Mouse (Mus musculus) bone marrow macrophage, adult 2 months (primary cell): ENCODE data around the gene Tas2r108. TPM values are rescaled to one million over a fixed set of nuclear protein-coding genes. Genes with fewer than 3 reads are reported as not detected.

Experiments used
- H3K27ac ChIP-seq: 2 replicates; pipeline ENCODE4 v1.5.1; 2012; ENCODE audit warnings: low read depth, low read length; ENCODE audit not compliant: insufficient read depth
- H3K4me1 ChIP-seq: 2 replicates; pipeline ENCODE4 v1.6.1; 2012; ENCODE audit warnings: low read length; ENCODE audit not compliant: control insufficient read depth, insufficient read depth
- H3K4me3 ChIP-seq: 2 replicates; pipeline ENCODE4 v1.5.1; 2012; ENCODE audit warnings: mild to moderate bottlenecking, low read length, moderate library complexity; ENCODE audit not compliant: insufficient read depth
- CTCF ChIP-seq: IDR thresholded peaks from 2 replicates; pipeline ENCODE4 v1.5.1; 2012; ENCODE audit warnings: low read depth, mild to moderate bottlenecking, low read length, moderate library complexity
- POLR2A ChIP-seq: IDR thresholded peaks from 2 replicates; pipeline ENCODE4 v1.6.1; 2012; ENCODE audit warnings: mild to moderate bottlenecking, low read depth, low read length, borderline replicate concordance
- polyA plus RNA-seq: library from polyadenylated mRNA; stranded (reverse); fragments of >200 nt; gene quantifications from 2 replicates; pipeline ENCODE4 v1.2.4, GENCODE M21; 2012; ENCODE audit not compliant: missing spikeins, insufficient read depth, insufficient read length

Tas2r108 gene
- not detected in 2 replicates for polyA plus RNA-seq

GRCm38 (mm10) chr6:40493229-40493628 lies at the start of gene Tas2r108:
Gene Tas2r108 (plus strand): TSS chr6:40493529.
- no peak within 1 kb of the TSS for H3K27ac ChIP-seq
- no peak for TF ChIP-seq CTCF
- no peak for TF ChIP-seq POLR2A
- no peak within 1 kb of the TSS for H3K4me3 ChIP-seq
- H3K4me1 ChIP-seq = no peaks in the 10 kb centered on the region

DNA sequence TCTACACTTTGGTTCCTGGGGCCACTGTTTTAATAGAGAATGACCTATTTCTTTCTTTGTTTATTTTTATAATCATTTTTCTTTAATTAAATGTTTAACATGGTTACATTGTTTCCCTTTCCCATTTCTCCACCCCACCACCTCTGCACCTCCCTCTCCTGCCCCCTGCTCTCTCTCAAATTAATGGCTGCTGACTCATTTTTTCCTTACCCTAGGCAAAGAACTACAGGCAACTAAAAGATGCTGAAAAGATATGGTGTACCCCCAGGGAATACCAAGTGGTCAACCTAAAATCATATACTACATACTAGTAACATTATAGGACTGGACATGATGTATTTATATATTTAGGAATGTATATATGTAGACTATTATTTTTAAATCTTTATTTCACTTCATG lies 44.7 kb upstream of the Tas2r108 start:
- no peaks in the 10 kb centered on the region for H3K4me1 ChIP-seq
- no peak for TF ChIP-seq CTCF
- no peak for TF ChIP-seq POLR2A
- H3K4me3 ChIP-seq = no peak overlapping the region
- H3K27ac ChIP-seq = no peak overlapping the region

DNA sequence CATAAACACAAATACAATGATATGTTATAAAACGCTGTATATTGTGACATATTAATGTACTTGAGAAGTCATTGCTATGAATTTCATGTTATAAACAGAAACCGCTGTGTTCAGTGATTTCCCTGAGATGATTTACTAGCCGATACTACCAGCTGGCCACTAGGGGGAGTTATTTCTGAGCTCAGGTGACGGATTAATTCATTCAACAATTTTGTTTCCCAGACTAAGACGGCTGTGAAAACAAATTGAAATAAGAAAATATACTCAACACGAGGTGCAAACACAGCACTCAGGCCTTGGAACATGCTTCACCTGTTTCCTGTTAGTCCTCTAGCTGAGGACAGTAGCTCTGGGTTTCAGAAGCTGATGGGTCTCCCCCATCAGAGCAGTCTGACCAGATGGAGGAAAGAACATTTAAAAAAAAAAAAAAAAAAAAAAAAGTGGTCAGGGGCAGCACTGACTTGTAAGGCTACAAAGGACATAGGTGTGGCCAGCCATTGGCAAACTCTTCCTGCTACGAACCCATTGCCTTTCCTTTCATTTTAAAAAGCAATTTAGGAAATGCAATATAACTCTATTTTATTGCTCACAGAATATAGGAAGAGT lies 38.8 kb upstream of the Tas2r108 start:
- no peak for TF ChIP-seq POLR2A
- no peak for TF ChIP-seq CTCF
- Histone ChIP-seq H3K27ac (no peak overlapping the region), H3K4me1 (no peaks in the 10 kb centered on the region), H3K4me3 (no peak overlapping the region)

GRCm38 (mm10) chr6:40465710-40466109 lies 27.6 kb upstream of the Tas2r108 start:
- H3K27ac ChIP-seq = no peak overlapping the region
- peaks cover 2% of the 10 kb centered on the region; the same call in 1 of the 2 replicates for H3K4me1 ChIP-seq
- no peak for TF ChIP-seq POLR2A
- TF ChIP-seq CTCF = no peak
- H3K4me3 ChIP-seq = no peak overlapping the region

DNA sequence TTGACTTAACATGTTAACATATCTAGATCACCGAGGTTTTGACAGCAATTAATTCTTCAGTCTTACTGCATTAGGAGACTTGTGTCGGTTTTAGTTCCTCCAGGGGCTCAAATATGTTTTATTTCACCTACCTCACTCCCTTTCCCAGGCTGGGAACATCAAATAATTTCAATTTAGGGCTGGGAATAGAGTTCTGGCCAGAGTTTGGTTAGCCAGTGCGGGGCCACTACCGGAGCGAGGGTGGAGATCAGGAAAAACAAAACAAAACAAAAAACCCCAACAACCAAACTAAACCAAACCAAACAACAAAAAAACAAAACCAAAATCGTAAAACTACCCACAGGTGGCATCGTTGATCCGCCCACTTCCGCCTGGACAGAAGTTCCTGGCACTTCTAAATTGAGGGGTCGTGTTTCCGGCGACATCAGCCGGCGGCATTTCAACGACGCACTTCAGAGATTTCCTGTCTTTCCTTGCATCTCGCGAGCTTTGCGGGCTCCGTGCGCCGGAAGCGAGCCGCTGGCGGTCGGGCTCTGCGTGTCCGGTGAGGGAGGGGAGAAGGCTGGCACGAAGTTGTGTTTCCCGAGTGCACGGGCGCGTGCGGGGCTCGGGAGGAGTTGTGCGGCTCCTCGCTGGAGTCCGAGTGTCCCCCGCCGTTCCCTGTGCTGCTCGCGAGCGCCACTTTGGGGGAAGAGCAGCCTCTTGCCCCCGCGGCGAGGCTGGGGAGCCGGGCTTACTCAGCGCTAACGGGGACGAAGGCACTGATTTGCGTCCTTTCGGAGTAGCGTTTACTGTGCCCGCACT lies 22.2 kb upstream of the Tas2r108 start, which contains the start of gene Ssbp1:
TSS of gene Ssbp1 (plus strand) at position 437 of the 804 bp plus-strand sequence.
- H3K4me1 ChIP-seq = peaks cover 15% of the 10 kb centered on the region
- peak within 1 kb of the TSS; percentile 91 for H3K27ac ChIP-seq
- peak within 1 kb of the TSS; percentile 75 for H3K4me3 ChIP-seq
- TF ChIP-seq CTCF (no peak), POLR2A (peak; percentile 78; the same call in 1 of the 2 replicates)

DNA sequence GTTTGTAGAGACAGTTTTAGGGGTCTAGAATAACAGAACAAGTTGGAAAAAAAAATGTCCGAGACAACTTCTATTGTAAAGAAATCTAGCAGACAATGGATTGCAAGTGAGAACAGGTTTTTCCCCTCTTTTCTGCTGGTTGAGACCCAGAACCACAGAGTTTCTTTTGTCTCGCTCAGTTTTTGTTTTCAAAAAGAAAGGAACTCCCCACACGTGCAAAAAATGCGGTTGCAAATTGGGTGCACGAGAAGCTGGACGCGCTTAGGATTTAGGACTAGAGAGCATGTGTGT lies 21.7 kb upstream of the Tas2r108 start:
- TF ChIP-seq POLR2A (no peak), CTCF (no peak)
- H3K4me1 ChIP-seq = peaks cover 17% of the 10 kb centered on the region
- peak overlapping the region; percentile 91 for H3K27ac ChIP-seq
- peak overlapping the region; percentile 75 for H3K4me3 ChIP-seq

DNA sequence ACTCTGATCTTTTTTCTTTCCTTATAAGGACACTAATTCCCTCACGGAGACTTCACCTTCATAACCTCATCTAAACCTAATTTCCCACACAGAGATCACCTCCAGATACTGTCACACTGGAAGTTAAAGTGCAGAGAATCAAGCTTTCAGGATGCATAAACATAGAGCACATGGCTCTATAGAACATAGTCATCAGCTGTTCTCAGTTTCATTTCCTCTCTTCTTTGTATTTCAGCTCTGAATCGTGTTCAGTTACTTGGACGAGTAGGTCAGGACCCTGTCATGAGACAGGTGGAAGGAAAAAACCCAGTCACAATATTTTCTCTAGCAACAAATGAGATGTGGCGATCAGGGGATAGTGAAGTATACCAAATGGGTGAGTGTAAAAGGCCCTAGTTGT lies 17.2 kb upstream of the Tas2r108 start:
- Histone ChIP-seq H3K4me1 (peaks cover 15% of the 10 kb centered on the region), H3K27ac (peak overlapping the region; percentile 20), H3K4me3 (no peak overlapping the region)
- TF ChIP-seq CTCF = no peak
- TF ChIP-seq POLR2A = no peak

- no peak overlapping the region for H3K27ac ChIP-seq
- H3K4me1 ChIP-seq = peaks cover 5% of the 10 kb centered on the region
- no peak overlapping the region for H3K4me3 ChIP-seq
- no peak for TF ChIP-seq POLR2A
- TF ChIP-seq CTCF = no peak
Measured at GRCm38 (mm10) chr6:40479705-40480104, 13.6 kb upstream of the Tas2r108 start.

GRCm38 (mm10) chr6:40482318-40482717 lies 11.0 kb upstream of the Tas2r108 start:
- TF ChIP-seq CTCF = no peak
- TF ChIP-seq POLR2A = no peak
- no peak overlapping the region for H3K27ac ChIP-seq
- H3K4me3 ChIP-seq = no peak overlapping the region
- H3K4me1 ChIP-seq = no peaks in the 10 kb centered on the region

DNA sequence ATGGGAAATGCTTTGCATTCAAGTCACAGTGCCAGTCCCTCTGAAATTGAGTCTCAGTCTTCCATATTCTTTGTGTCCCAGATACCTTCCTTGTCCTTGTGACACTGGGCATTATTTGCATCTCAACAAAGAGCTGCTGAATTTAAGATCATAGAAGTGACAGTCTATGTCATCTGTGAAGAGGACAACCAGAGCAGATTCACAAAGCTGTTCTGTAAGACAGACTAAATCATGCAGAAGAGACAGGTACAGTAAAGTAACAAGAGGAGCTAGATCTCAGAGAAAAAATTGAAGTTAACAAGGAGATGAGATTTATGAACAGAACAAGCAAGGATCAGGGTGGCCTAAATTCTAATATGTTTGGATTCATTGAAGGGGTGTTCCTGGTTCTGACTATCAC lies 2.4 kb upstream of the Tas2r108 start, which contains the start of gene Tas2r137:
TSS of gene Tas2r137 (plus strand) at position 301 of the 400 bp plus-strand sequence.
- H3K27ac ChIP-seq = no peak within 1 kb of the TSS
- no peak within 1 kb of the TSS for H3K4me3 ChIP-seq
- TF ChIP-seq POLR2A (no peak), CTCF (no peak)
- H3K4me1 ChIP-seq = no peaks in the 10 kb centered on the region
